19 mouse cellular contexts compared by ENCODE assay signal in genomic region chr11:8830551-8830950, GRCm38 (mm10).
"Had no signal": no experiment of that assay in that cellular context is flagged by ENCODE, and none has a peak within 500 bp of the region (broad histone marks: within the 10 kb centered on the region; RNA-seq: fewer than 3 reads in every experiment).

No protein-coding gene starts in this region.

- H3K27ac ChIP-seq: limb, embryonic 10.5 days; limb, embryonic 13.5 days; liver, embryonic 12.5 days; liver, embryonic 15.5 days; lung, embryonic 15.5 days; midbrain, embryonic 12.5 days; midbrain, embryonic 15.5 days; neural tube, embryonic 12.5 days; neural tube, embryonic 15.5 days had no signal

- H3K4me1 ChIP-seq: liver, embryonic 12.5 days; liver, embryonic 15.5 days; midbrain, embryonic 12.5 days; midbrain, embryonic 15.5 days; neural tube, embryonic 12.5 days; neural tube, embryonic 15.5 days had no signal

- H3K4me2 ChIP-seq: limb, embryonic 13.5 days; liver, embryonic 12.5 days; liver, embryonic 15.5 days; lung, embryonic 15.5 days; midbrain, embryonic 12.5 days; midbrain, embryonic 15.5 days; neural tube, embryonic 12.5 days; neural tube, embryonic 15.5 days had no signal

- H3K27me3 ChIP-seq: limb, embryonic 13.5 days; liver, embryonic 12.5 days; liver, embryonic 15.5 days; lung, embryonic 15.5 days; midbrain, embryonic 12.5 days; midbrain, embryonic 15.5 days; neural tube, embryonic 12.5 days; neural tube, embryonic 15.5 days had no signal

- H3K9me3 ChIP-seq: limb, embryonic 10.5 days; limb, embryonic 13.5 days; liver, embryonic 12.5 days; liver, embryonic 15.5 days; lung, embryonic 15.5 days; midbrain, embryonic 12.5 days; midbrain, embryonic 15.5 days; neural tube, embryonic 12.5 days; neural tube, embryonic 15.5 days had no signal

- H3K36me3 ChIP-seq: limb, embryonic 10.5 days; limb, embryonic 13.5 days; liver, embryonic 12.5 days; liver, embryonic 15.5 days; lung, embryonic 15.5 days; midbrain, embryonic 12.5 days; midbrain, embryonic 15.5 days; neural tube, embryonic 12.5 days; neural tube, embryonic 15.5 days had no signal

- H3K9ac ChIP-seq: limb, embryonic 13.5 days; liver, embryonic 12.5 days; liver, embryonic 15.5 days; lung, embryonic 15.5 days; midbrain, embryonic 12.5 days; midbrain, embryonic 15.5 days; neural tube, embryonic 12.5 days; neural tube, embryonic 15.5 days had no signal

- H3K4me3 ChIP-seq: limb, embryonic 10.5 days; limb, embryonic 13.5 days; liver, embryonic 12.5 days; liver, embryonic 15.5 days; lung, embryonic 15.5 days; midbrain, embryonic 12.5 days; midbrain, embryonic 15.5 days; neural tube, embryonic 12.5 days; neural tube, embryonic 15.5 days had no signal

- DNase-seq: kidney, postnatal 14 days; kidney, postnatal 4 days; liver; lung, adult 18-20 months; lung, postnatal 10 days; lung, postnatal 4 days; retina, postnatal 1 day; right cerebral cortex, postnatal 25 days; thymus, adult 18-20 months; thymus, postnatal 36 days had no signal

- ATAC-seq: liver, embryonic 12.5 days; midbrain, embryonic 15.5 days had no signal
